Mouse (Mus musculus): ENCODE results near the gene Acoxl.

Acoxl gene

GRCm38 (mm10) chr2:128023855-128024254, 185.2 kb downstream of the Acoxl start:
- in situ Hi-C loops (cut with MboI, MseI), result no loop called here

GRCm38 (mm10) chr2:128027696-128028095, 189.0 kb downstream of the Acoxl start:
- in situ Hi-C loops (cut with MboI, MseI), result no loop called here

- in situ Hi-C loops (cut with MboI, MseI), result no loop called here
Measured at GRCm38 (mm10) chr2:128029968-128030367, 191.3 kb downstream of the Acoxl start.

GRCm38 (mm10) chr2:128032111-128032510, 193.4 kb downstream of the Acoxl start:
- in situ Hi-C loops (cut with MboI, MseI), result no loop called here

GRCm38 (mm10) chr2:128033503-128033902, 194.8 kb downstream of the Acoxl start:
- in situ Hi-C loops (cut with MboI, MseI), result no loop called here

- in situ Hi-C loops (cut with MboI, MseI), result no loop called here
Measured at GRCm38 (mm10) chr2:128034066-128034665, 195.5 kb downstream of the Acoxl start.

GRCm38 (mm10) chr2:128038259-128038890, 199.7 kb downstream of the Acoxl start:
- in situ Hi-C loops (cut with MboI, MseI), result no loop called here

GRCm38 (mm10) chr2:128041066-128041750, 202.5 kb downstream of the Acoxl start:
- in situ Hi-C loops (cut with MboI, MseI), result no loop called here

- in situ Hi-C loops (cut with MboI, MseI), result no loop called here
Measured at GRCm38 (mm10) chr2:128046454-128046853, 207.8 kb downstream of the Acoxl start.

- in situ Hi-C loops (cut with MboI, MseI), result loop anchor here in 1 of 2 experiments (10.0 kb wide), 1 partner anchor 130 kb away; no protein-coding TSS in a partner anchor
Measured at GRCm38 (mm10) chr2:128054905-128055304, 216.2 kb downstream of the Acoxl start.

GRCm38 (mm10) chr2:128057872-128058271, 219.2 kb downstream of the Acoxl start:
- in situ Hi-C loops (cut with MboI, MseI), result loop anchor here in 1 of 2 experiments (10.0 kb wide), 1 partner anchor 133 kb away; no protein-coding TSS in a partner anchor

- in situ Hi-C loops (cut with MboI, MseI), result loop anchor here in 1 of 2 experiments (10.0 kb wide), 1 partner anchor 134 kb away; no protein-coding TSS in a partner anchor
Measured at GRCm38 (mm10) chr2:128058627-128059026, 220.0 kb downstream of the Acoxl start.

- in situ Hi-C loops (cut with MboI, MseI), result loop anchor here in 1 of 2 experiments (5.0 kb wide), 1 partner anchor 57 kb away; no protein-coding TSS in a partner anchor
Measured at GRCm38 (mm10) chr2:128060213-128060612, 221.5 kb downstream of the Acoxl start.

- in situ Hi-C loops (cut with MboI, MseI), result loop anchor here in 1 of 2 experiments (5.0 kb wide), 1 partner anchor 57 kb away; no protein-coding TSS in a partner anchor
Measured at GRCm38 (mm10) chr2:128060680-128061287, 222.1 kb downstream of the Acoxl start.

- in situ Hi-C loops (cut with MboI, MseI), result loop anchor here in 1 of 2 experiments (5.0 kb wide), 1 partner anchor 56 kb away; no protein-coding TSS in a partner anchor
Measured at GRCm38 (mm10) chr2:128061491-128061890, 222.8 kb downstream of the Acoxl start.

GRCm38 (mm10) chr2:128062756-128063155, 224.1 kb downstream of the Acoxl start:
- in situ Hi-C loops (cut with MboI, MseI), result loop anchor here in 1 of 2 experiments (5.0 kb wide), 1 partner anchor 55 kb away; no protein-coding TSS in a partner anchor

GRCm38 (mm10) chr2:128065013-128065412, 226.3 kb downstream of the Acoxl start:
- in situ Hi-C loops (cut with MboI, MseI), result no loop called here

- in situ Hi-C loops (cut with MboI, MseI), result no loop called here
Measured at GRCm38 (mm10) chr2:128065576-128065975, 226.9 kb downstream of the Acoxl start.

- in situ Hi-C loops (cut with MboI, MseI), result no loop called here
Measured at GRCm38 (mm10) chr2:128067162-128067561, 228.5 kb downstream of the Acoxl start.

GRCm38 (mm10) chr2:128067596-128067995, 228.9 kb downstream of the Acoxl start:
- in situ Hi-C loops (cut with MboI, MseI), result no loop called here

GRCm38 (mm10) chr2:128068176-128068575, 229.5 kb downstream of the Acoxl start:
- in situ Hi-C loops (cut with MboI, MseI), result no loop called here

- in situ Hi-C loops (cut with MboI, MseI), result no loop called here
Measured at GRCm38 (mm10) chr2:128069025-128069424, 230.3 kb downstream of the Acoxl start.

Measured in T-helper 17 cell (primary cell).